Mouse (Mus musculus): ENCODE measurements around the gene Atf4. TPM values are rescaled to one million over a fixed set of nuclear protein-coding genes. Genes with fewer than 3 reads are reported as not detected.

Gene Atf4
- polyA plus RNA-seq, 1 experiment from 2014 or later: 109 TPM

DNA sequence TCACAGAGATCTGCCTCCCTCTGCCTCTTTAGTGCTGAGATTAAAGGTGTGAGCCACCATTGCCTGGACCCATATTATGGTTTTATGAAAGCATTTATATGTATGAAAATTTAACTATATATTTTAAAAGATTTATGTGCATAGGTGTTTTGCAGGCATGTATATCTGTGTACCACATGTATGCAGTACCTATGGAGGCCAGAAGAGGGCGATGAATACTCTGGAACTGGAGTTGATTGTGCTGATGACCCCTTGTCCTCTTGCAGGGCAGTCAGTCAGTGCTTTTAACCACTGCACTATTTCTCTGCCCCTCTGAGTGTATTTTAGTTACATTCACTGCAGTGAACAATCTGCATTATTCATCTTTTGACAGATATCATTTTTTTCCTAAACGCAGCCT is 29.2 kb upstream of the Atf4 start:
- Histone ChIP-seq H3K36me3 (no peaks in the 10 kb centered on the region), H3K4me3 (no peak overlapping the region), H3K4me1 (0 out of 2 replicates have a peak, but pooled peaks cover 9% of the 10 kb centered on the region), H3K27ac (no peak overlapping the region), H3K27me3 (ENCODE audit: insufficient read depth, poor library complexity, severe bottlenecking) (no peaks in the 10 kb centered on the region), H3K9me3 (no peaks in the 10 kb centered on the region)
- WGBS: 46% methylated on average over 2 of the region's 2 CpGs
- DNase-seq (ENCODE audit: low spot score): no peak

DNA sequence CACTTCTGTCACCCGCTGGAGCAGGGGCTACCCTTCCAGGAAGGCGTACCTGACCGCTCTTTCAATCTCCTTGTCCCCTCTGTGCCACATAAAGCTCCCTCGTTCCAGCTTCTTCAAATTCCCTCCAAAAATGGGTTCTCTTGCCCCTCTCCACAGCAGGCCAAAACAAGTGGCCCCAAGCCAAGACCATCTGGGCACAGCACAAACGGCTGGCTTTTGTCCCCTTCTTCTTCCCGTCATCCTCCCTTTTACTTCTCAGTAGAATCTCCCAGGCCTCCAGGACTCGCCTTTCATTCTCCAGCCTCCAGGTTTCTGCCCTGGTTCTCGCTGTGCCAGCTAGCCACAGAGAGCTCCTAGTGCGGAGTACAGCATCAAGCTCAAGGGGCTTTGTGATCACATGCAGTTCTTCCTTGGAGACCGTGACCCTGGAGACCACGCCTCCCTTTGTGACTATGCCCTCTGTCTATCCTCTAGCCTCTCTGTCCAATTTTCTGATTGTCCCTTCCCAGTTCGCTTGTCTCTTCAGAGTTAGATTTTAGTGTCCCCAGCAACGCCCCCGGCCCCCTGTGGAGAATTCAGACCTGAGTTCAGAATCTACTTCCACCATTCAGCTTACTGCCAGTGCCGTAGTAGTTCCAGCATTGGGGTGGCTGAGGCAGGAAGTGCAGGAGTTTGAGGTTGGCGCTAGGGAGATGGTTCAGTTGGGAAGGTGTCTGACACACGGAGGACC is 26.7 kb upstream of the Atf4 start:
- no peak for DNase-seq (ENCODE audit: low spot score)
- no peaks in the 10 kb centered on the region for H3K27me3 ChIP-seq (ENCODE audit: insufficient read depth, poor library complexity, severe bottlenecking)
- H3K9me3 ChIP-seq: no peaks in the 10 kb centered on the region
- no peak overlapping the region for H3K27ac ChIP-seq
- peaks cover 9% of the 10 kb centered on the region for H3K4me1 ChIP-seq
- WGBS: 76% methylated on average over 17 of the region's 17 CpGs
- no peaks in the 10 kb centered on the region for H3K36me3 ChIP-seq
- no peak overlapping the region for H3K4me3 ChIP-seq

DNA sequence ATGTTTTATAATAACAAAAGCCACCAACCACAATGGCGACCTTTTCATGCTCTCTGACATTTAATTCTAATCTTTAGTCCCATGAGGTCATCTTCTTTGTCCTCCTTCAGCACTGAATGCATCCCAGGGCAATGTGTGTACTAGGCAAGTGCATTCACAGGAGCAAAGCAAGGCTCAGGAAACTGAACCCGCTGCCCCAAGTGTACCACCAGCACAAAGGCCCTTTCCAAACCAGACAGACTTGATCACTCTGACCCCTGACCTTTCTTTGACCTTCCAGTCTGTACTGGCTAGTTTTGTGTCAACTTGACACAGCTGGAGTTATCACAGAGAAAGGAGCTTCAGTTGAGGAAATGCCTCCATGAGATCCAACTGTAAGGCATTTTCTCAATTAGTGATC is 22.7 kb upstream of the Atf4 start:
- H3K4me1 ChIP-seq: peaks cover 22% of the 10 kb centered on the region
- no peak for DNase-seq (ENCODE audit: low spot score)
- WGBS: 63% methylated on average over 2 of the region's 2 CpGs
- H3K27ac ChIP-seq: no peak overlapping the region
- H3K4me3 ChIP-seq: no peak overlapping the region
- peaks cover 21% of the 10 kb centered on the region for H3K36me3 ChIP-seq
- H3K9me3 ChIP-seq: no peaks in the 10 kb centered on the region
- H3K27me3 ChIP-seq (ENCODE audit: insufficient read depth, poor library complexity, severe bottlenecking): no peaks in the 10 kb centered on the region

DNA sequence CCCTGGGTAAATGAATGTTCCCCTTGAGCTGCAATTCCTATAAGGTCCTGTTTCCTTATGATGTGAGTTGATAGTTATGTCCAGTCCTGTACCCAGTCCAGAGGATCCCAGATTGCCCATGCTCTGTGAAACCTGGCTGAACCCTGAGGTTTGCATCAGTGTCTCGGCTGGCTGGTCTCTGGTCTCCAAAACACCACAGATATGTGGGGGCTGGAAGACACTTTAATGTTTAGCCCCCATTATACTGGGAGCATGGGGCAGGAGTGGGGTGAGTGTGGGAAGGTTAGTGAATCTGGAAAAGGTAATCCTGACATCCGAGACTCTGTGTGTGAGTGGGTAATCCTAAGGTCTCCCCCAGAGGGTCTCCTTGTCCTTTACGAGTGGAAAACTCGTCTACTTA is 21.9 kb upstream of the Atf4 start:
- peak overlapping the region; percentile 96; the same call in 1 of the 2 replicates for H3K4me3 ChIP-seq
- 71% methylated on average over 4 of the region's 4 CpGs for WGBS
- no peaks in the 10 kb centered on the region for H3K9me3 ChIP-seq
- H3K36me3 ChIP-seq: peaks cover 26% of the 10 kb centered on the region
- H3K27ac ChIP-seq: peak overlapping the region; percentile 98; the same call in 1 of the 2 replicates
- H3K4me1 ChIP-seq: peaks cover 22% of the 10 kb centered on the region
- DNase-seq (ENCODE audit: low spot score): no peak
- H3K27me3 ChIP-seq (ENCODE audit: insufficient read depth, poor library complexity, severe bottlenecking): no peaks in the 10 kb centered on the region

DNA sequence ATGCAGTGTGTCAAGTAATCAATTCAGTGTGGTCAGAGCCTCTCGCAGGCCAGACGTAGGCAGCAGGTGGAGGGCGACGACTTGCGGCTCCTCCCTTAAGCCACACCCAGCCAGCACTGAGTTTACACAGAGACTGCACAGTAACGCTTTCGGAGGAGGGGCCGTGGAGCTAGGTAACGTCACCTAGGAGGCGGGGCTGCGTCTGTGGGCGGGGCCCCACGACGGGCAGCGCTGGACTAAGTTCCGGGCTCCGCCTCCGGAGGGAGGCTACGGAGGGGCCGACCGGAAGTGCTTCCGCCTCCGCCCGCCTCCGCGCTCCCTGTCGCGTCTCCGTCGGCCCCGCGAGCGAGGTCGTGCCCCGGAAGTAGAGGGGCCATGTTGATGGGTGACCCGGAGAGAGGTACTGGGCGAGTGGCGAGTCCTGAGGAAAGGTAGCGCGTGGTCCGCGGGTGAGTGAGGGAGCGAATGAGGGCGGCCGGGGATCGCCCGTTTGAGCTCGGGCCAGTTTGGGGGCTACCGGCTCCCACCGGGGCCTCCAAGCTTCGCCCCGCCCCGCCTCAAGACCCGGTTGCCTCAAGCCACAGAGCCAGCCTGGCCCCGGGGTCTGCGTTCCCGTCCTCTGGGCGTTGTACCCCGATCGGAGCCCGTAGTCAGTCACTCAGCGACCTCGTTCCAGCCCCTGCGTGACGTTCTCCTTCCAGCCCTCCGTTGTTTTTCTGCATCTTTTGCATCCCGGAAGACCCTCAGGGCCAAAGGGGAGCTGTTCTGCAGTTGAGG is 21.1 kb upstream of the Atf4 start, which contains the start of gene Mief1:
Gene Mief1, plus strand, starts transcription at position 286 of the 777 bp plus-strand sequence.
- Histone ChIP-seq H3K4me3 (peak within 1 kb of the TSS; percentile 96), H3K27ac (peak within 1 kb of the TSS; percentile 98), H3K36me3 (peaks cover 35% of the 10 kb centered on the region), H3K27me3 (ENCODE audit: insufficient read depth, poor library complexity, severe bottlenecking) (no peaks in the 10 kb centered on the region), H3K9me3 (no peaks in the 10 kb centered on the region), H3K4me1 (peaks cover 22% of the 10 kb centered on the region)
- WGBS: under 1% methylated on average over 67 of the region's 67 CpGs
- DNase-seq (ENCODE audit: low spot score): peak; percentile 99

DNA sequence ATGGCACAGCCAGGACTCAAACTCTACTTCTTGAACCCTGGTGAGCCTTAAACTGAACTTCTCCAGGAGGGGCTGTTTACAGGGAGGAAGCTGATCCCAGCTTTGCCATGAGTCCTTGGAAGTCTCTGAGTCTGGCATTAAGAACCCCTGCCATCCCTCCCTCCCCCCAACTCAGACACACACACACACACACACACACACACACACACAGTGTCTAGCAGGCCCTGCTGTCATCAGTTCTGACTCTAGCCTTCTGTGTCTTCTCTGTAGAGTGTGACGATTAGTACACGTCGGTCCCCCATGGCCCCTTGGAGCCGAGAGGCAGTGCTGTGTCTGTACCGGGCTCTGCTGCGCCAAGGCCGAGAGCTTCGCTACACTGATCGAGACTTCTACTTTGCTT is 19.4 kb upstream of the Atf4 start, which contains the start of gene AC140267.1:
Gene AC140267.1, plus strand, starts transcription at position 301 of the 400 bp plus-strand sequence.
- no peaks in the 10 kb centered on the region for H3K27me3 ChIP-seq (ENCODE audit: insufficient read depth, poor library complexity, severe bottlenecking)
- no peak for DNase-seq (ENCODE audit: low spot score)
- 89% methylated on average over 9 of the region's 9 CpGs for WGBS
- peak within 1 kb of the TSS; percentile 96 for H3K4me3 ChIP-seq
- peaks cover 22% of the 10 kb centered on the region for H3K4me1 ChIP-seq
- peak within 1 kb of the TSS; percentile 98 for H3K27ac ChIP-seq
- peaks cover 45% of the 10 kb centered on the region for H3K36me3 ChIP-seq
- no peaks in the 10 kb centered on the region for H3K9me3 ChIP-seq

DNA sequence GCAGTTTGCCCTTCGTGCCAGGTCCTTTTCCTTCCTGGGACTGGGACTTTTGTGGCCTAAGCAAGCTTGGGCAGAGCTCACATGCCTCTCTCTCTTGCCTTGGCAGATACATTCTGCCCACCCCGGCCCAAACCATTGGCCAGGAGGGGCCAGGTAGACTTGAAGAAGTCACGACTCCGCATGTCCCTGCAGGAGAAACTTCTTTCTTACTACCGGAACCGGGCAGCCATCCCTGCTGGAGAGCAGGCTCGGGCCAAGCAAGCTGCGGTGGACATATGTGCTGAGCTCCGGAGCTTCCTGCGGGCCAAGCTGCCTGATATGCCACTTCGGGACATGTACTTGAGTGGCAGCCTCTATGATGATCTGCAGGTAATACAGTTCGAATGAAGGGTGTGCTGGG is 6.8 kb upstream of the Atf4 start:
- H3K27ac ChIP-seq: no peak overlapping the region
- H3K4me1 ChIP-seq: peaks cover 31% of the 10 kb centered on the region
- H3K27me3 ChIP-seq (ENCODE audit: insufficient read depth, poor library complexity, severe bottlenecking): no peaks in the 10 kb centered on the region
- no peak for DNase-seq (ENCODE audit: low spot score)
- H3K9me3 ChIP-seq: no peaks in the 10 kb centered on the region
- no peak overlapping the region for H3K4me3 ChIP-seq
- 95% methylated on average over 12 of the region's 12 CpGs for WGBS
- peaks cover 81% of the 10 kb centered on the region for H3K36me3 ChIP-seq

DNA sequence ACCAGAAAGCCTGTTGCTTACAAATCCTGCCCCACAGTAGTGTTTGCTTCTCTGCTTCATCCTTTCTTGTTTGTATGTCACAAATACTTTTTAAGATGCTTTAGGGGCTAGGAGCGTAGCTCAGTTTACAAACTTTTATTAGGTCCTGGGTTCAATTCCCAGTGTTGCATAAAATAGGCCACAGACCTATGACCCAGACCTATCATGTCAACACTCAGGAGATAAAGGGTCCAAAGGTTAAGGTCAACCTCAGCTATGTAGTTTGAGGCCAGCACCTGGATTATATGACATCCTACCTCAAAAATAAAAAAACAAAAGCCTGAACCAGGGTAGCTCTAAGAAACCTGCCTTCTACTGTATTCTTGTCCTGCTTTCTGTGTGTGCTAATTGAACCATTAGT is 6.4 kb upstream of the Atf4 start:
- H3K4me3 ChIP-seq: no peak overlapping the region
- no peak overlapping the region for H3K27ac ChIP-seq
- no peaks in the 10 kb centered on the region for H3K9me3 ChIP-seq
- H3K36me3 ChIP-seq: peaks cover 79% of the 10 kb centered on the region
- peaks cover 34% of the 10 kb centered on the region for H3K4me1 ChIP-seq
- 94% methylated on average over 1 of the region's 1 CpGs for WGBS
- DNase-seq (ENCODE audit: low spot score): no peak
- no peaks in the 10 kb centered on the region for H3K27me3 ChIP-seq (ENCODE audit: insufficient read depth, poor library complexity, severe bottlenecking)

DNA sequence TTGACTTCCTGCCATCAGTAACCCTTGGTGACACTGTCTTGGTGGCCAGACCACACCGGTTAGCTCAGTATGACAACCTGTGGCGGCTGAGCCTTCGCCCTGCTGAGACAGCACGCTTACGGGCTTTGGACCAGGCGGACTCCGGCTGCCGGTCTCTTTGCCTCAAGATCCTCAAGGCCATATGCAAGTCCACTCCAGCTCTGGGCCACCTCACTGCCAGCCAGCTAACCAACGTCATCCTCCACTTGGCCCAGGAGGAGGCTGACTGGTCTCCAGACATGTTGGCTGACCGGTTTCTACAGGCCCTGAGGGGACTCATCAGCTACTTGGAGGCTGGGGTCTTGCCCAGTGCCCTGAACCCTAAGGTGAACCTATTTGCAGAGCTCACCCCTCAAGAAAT is 5.3 kb upstream of the Atf4 start:
- peak; percentile 62 for DNase-seq (ENCODE audit: low spot score)
- H3K4me1 ChIP-seq: peaks cover 45% of the 10 kb centered on the region
- peak overlapping the region; percentile 81; the same call in 1 of the 2 replicates for H3K27ac ChIP-seq
- H3K4me3 ChIP-seq: no peak overlapping the region
- no peaks in the 10 kb centered on the region for H3K9me3 ChIP-seq
- no peaks in the 10 kb centered on the region for H3K27me3 ChIP-seq (ENCODE audit: insufficient read depth, poor library complexity, severe bottlenecking)
- H3K36me3 ChIP-seq: peaks cover 70% of the 10 kb centered on the region
- 93% methylated on average over 10 of the region's 10 CpGs for whole genome bisulfite sequencing

DNA sequence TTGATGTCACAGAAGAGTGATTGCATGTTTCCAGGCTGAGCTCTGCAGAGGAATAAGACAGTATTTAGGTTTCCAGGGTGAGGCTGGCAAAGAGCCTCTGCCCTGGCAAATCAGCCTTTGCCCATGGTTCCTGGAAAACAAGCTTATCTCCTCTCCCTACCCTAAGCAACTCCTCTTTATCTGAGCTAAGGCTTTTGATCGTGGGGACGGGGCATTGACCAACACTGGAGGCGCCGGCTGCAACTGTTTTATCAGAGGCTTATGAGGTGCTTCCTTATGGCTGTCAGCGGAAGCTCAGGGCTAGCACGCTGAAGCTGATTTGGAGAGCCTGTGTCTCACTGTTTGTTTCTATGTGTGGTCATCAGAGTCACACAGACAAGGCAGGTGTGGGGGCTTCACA is 4.4 kb upstream of the Atf4 start:
- peak; percentile 87 for DNase-seq (ENCODE audit: low spot score)
- Histone ChIP-seq H3K4me1 (peaks cover 45% of the 10 kb centered on the region), H3K27me3 (ENCODE audit: insufficient read depth, poor library complexity, severe bottlenecking) (no peaks in the 10 kb centered on the region), H3K36me3 (peaks cover 63% of the 10 kb centered on the region), H3K4me3 (peak overlapping the region; percentile 31), H3K9me3 (no peaks in the 10 kb centered on the region), H3K27ac (peak overlapping the region; percentile 81)
- 33% methylated on average over 6 of the region's 6 CpGs for WGBS

DNA sequence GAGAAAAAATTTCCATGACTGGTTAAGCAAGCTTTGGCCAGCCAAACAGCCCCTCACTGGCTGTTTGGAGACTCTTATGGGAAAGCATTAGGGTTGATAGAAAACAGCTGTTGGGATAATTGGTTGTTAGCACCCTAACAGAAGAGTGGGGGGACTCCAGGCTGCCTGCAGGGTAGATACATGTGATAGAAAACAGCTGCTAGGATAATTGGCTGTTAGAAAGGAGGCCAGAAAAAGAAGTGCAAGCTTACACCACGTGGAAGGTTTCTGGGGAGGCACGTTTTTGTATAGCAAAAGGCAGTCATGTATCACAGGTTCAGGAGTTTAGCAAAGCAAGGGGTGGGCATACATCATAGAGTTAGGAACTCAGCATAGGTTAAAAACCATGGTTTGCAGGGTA is 1.5 kb upstream of the Atf4 start:
- 24% methylated on average over 2 of the region's 2 CpGs for WGBS
- DNase-seq (ENCODE audit: low spot score): no peak
- peaks cover 61% of the 10 kb centered on the region for H3K4me1 ChIP-seq
- peaks cover 58% of the 10 kb centered on the region for H3K36me3 ChIP-seq
- no peaks in the 10 kb centered on the region for H3K27me3 ChIP-seq (ENCODE audit: insufficient read depth, poor library complexity, severe bottlenecking)
- 0 out of 2 replicates have a peak overlapping the region, but pooled peaks have one; percentile 77 for H3K4me3 ChIP-seq
- peak overlapping the region; percentile 97 for H3K27ac ChIP-seq
- no peaks in the 10 kb centered on the region for H3K9me3 ChIP-seq

DNA sequence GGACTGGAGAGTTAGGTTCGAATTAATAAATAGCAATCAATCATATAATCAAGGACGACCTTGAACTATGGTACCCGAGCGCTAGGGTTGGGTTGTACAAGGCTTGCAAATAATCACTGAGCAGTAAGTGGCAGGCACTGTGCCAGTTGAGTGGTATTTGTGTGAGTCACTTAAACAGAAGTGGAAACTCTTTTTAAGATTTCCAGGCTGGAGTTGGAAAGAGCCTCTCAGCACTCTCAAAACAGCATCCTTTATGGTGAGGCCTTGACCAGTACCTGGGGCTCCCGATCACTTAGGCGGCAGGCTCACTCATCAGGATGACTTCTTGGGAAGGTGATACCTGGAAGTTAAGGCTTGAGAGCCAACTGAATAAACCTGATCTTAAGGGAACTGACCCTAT is 777 bp upstream of the Atf4 start:
- Histone ChIP-seq H3K36me3 (peaks cover 53% of the 10 kb centered on the region), H3K9me3 (no peaks in the 10 kb centered on the region), H3K4me1 (peaks cover 63% of the 10 kb centered on the region), H3K27me3 (ENCODE audit: insufficient read depth, poor library complexity, severe bottlenecking) (no peaks in the 10 kb centered on the region), H3K4me3 (peak overlapping the region; percentile 77), H3K27ac (peak overlapping the region; percentile 97)
- no peak for DNase-seq (ENCODE audit: low spot score)
- WGBS: 43% methylated on average over 6 of the region's 6 CpGs

DNA sequence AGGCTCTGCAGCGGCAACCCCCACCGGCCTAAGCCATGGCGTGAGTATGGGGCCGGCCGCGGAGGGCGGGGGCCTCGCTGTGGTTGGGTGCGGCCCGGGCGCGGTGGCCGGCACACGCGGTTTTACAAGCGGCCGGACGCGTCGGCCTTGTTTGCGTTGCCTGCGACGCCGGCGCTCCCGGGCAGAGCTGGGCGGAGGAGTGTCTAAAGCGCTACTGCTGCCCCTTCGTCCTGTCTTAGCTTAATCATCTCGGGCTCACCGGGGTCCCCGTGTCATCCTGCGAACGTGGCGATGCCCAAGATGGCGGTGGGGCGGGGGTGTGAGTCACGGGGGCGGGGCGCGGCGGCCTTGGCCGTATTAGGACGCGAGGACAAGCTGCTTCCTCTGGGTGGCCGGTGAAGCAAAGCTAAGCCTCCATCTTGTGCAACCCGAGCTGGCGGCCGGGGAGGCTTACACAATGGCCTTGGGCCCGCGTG is 700 bp downstream of the Atf4 start:
- Histone ChIP-seq H3K27me3 (ENCODE audit: insufficient read depth, poor library complexity, severe bottlenecking) (no peaks in the 10 kb centered on the region), H3K4me3 (peak overlapping the region; percentile 77), H3K4me1 (peaks cover 50% of the 10 kb centered on the region), H3K27ac (peak overlapping the region; percentile 97), H3K36me3 (peaks cover 53% of the 10 kb centered on the region), H3K9me3 (no peaks in the 10 kb centered on the region)
- DNase-seq (ENCODE audit: low spot score): peak; percentile 95
- under 1% methylated on average over 51 of the region's 51 CpGs for WGBS

Data from heart, embryonic 10.5 days (tissue).